Mouse (Mus musculus) urinary bladder, adult 2 months (tissue): ENCODE data around the gene Pcgf1. TPM values are rescaled to one million over a fixed set of nuclear protein-coding genes. Genes with fewer than 3 reads are reported as not detected.

Experiments
- DNase-seq: peaks from one replicate; pipeline ENCODE4 v3.0.0; 2022; ENCODE audit warnings: low spot score
- polyA plus RNA-seq: library from polyadenylated mRNA; depleted of rRNA; stranded (reverse); fragments of >200 nt; gene quantifications from 2 replicates; pipeline ENCODE4 v1.2.3, GENCODE M21; 2012; rRNA removed

Gene Pcgf1
- polyA plus RNA-seq, 1 experiment = 35.8 TPM

- DNase-seq = no peak
These were observed 45.3 kb downstream of the Pcgf1 start for GRCm38 (mm10) chr6:83122961-83123360.

GRCm38 (mm10) chr6:83124851-83125312, 47.2 kb downstream of the Pcgf1 start:
- DNase-seq = peak; percentile 69

- no peak for DNase-seq
These were observed 47.7 kb downstream of the Pcgf1 start, which contains the start of gene Ino80b for GRCm38 (mm10) chr6:83125331-83125730. Gene Ino80b, minus strand, starts transcription at chr6:83125431.

GRCm38 (mm10) chr6:83127419-83127818, 49.8 kb downstream of the Pcgf1 start:
- DNase-seq = no peak

Other genes with a start within 250 kb of the Pcgf1 start
- 0.31 and 0.43 TPM in 2 replicates for gene Sema4f, start 138.1 kb upstream of the Pcgf1 start, polyA plus RNA-seq
- 0.30 and 0.62 TPM in 2 replicates for gene M1ap, start 131.0 kb upstream of the Pcgf1 start, polyA plus RNA-seq
- gene Dok1, start 44.4 kb upstream of the Pcgf1 start, polyA plus RNA-seq = 18.3 and 20.8 TPM in 2 replicates
- gene Loxl3, start 43.7 kb upstream of the Pcgf1 start, polyA plus RNA-seq = 20.2 and 20.7 TPM in 2 replicates
- 189 and 247 TPM in 2 replicates for gene Aup1, start 23.3 kb upstream of the Pcgf1 start, polyA plus RNA-seq
- gene Htra2, start 22.6 kb upstream of the Pcgf1 start, polyA plus RNA-seq = 46.4 and 67.3 TPM in 2 replicates
- gene Dqx1, start 20.0 kb upstream of the Pcgf1 start, polyA plus RNA-seq = 3.4 and 4.9 TPM in 2 replicates
- 0.15 and 0.29 TPM in 2 replicates for gene Tlx2, start 7.6 kb upstream of the Pcgf1 start, polyA plus RNA-seq
- 0.84 and 1.0 TPM in 2 replicates for gene Lbx2, start 8.5 kb downstream of the Pcgf1 start, polyA plus RNA-seq
- gene Ccdc142, start 23.7 kb downstream of the Pcgf1 start, polyA plus RNA-seq = 3.1 and 4.5 TPM in 2 replicates
- gene Gm42688, start 23.7 kb downstream of the Pcgf1 start, polyA plus RNA-seq = 5.0 and 6.1 TPM in 2 replicates
- 64.9 and 84.8 TPM in 2 replicates for gene Mrpl53, start 31.2 kb downstream of the Pcgf1 start, polyA plus RNA-seq
- 29.7 and 40.3 TPM in 2 replicates for gene Mogs, start 37.6 kb downstream of the Pcgf1 start, polyA plus RNA-seq
- 85.6 and 89.2 TPM in 2 replicates for gene Wbp1, start 43.7 kb downstream of the Pcgf1 start, polyA plus RNA-seq
- gene Ino80b, start 47.6 kb downstream of the Pcgf1 start, polyA plus RNA-seq = 25.2 and 25.5 TPM in 2 replicates
- gene Rtkn, start 57.6 kb downstream of the Pcgf1 start, polyA plus RNA-seq = 20.7 and 22.1 TPM in 2 replicates
- 4.9 and 5.6 TPM in 2 replicates for gene Wdr54, start 78.5 kb downstream of the Pcgf1 start, polyA plus RNA-seq
- 1.2 and 1.5 TPM in 2 replicates for gene 1700003E16Rik, start 78.5 kb downstream of the Pcgf1 start, polyA plus RNA-seq
- 97.9 and 119 TPM in 2 replicates for gene Dctn1, start 88.1 kb downstream of the Pcgf1 start, polyA plus RNA-seq
- gene Slc4a5, start 142.0 kb downstream of the Pcgf1 start, polyA plus RNA-seq = 0.06 TPM in 1 of 2 replicates, not detected in the other
- 3.2 and 4.4 TPM in 2 replicates for gene Mthfd2, start 248.0 kb downstream of the Pcgf1 start, polyA plus RNA-seq
- 55.1 and 57.1 TPM in 2 replicates for gene Mob1a, start 248.1 kb downstream of the Pcgf1 start, polyA plus RNA-seq